Mouse (Mus musculus): ENCODE data around the gene Polr2b. TPM values are rescaled to one million over a fixed set of nuclear protein-coding genes. Genes with fewer than 3 reads are reported as not detected.

Gene Polr2b
- polyA plus RNA-seq, 1 experiment from 2014 or later: 70.0 TPM

- 69% methylated on average over 19 of the region's 19 CpGs for WGBS
- H3K9ac ChIP-seq (ENCODE audit: low read depth, low read length): no peak overlapping the region
- no peak for DNase-seq (ENCODE audit: low spot score)
- no peak overlapping the region for H3K27ac ChIP-seq (ENCODE audit: low read depth, low read length)
- H3K36me3 ChIP-seq (ENCODE audit: control insufficient read depth, insufficient read depth, low read length): no peaks in the 10 kb centered on the region
- ATAC-seq (replicated peaks; ENCODE audit: low FRiP score): no peak
- peaks cover 8% of the 10 kb centered on the region for H3K4me1 ChIP-seq (replicated peaks; ENCODE audit: control insufficient read depth, insufficient read depth, low read length)
- H3K27me3 ChIP-seq (replicated peaks; ENCODE audit: control insufficient read depth, insufficient read depth, low read length): no peaks in the 10 kb centered on the region
- no peak overlapping the region for H3K4me3 ChIP-seq (ENCODE audit: low read depth, low read length)
- no peaks in the 10 kb centered on the region for H3K9me3 ChIP-seq (ENCODE audit: control insufficient read depth, low read length)
- no peak overlapping the region for H3K4me2 ChIP-seq
These were observed 45.6 kb downstream of the Polr2b start for GRCm38 (mm10) chr5:77355307-77356265.

GRCm38 (mm10) chr5:77357405-77358149, 47.6 kb downstream of the Polr2b start:
- H3K4me1 ChIP-seq (replicated peaks; ENCODE audit: control insufficient read depth, insufficient read depth, low read length): peaks cover 8% of the 10 kb centered on the region
- 0 out of 2 replicates have a peak overlapping the region, but pooled peaks have one; percentile 14 for H3K9ac ChIP-seq (ENCODE audit: low read depth, low read length)
- ATAC-seq (replicated peaks; ENCODE audit: low FRiP score): peak; percentile 78
- H3K27me3 ChIP-seq (replicated peaks; ENCODE audit: control insufficient read depth, insufficient read depth, low read length): no peaks in the 10 kb centered on the region
- peak overlapping the region; percentile 48 for H3K4me3 ChIP-seq (ENCODE audit: low read depth, low read length)
- H3K4me2 ChIP-seq: peak overlapping the region; percentile 65
- 15% methylated on average over 22 of the region's 22 CpGs for WGBS
- DNase-seq (ENCODE audit: low spot score): peak; percentile 70
- H3K36me3 ChIP-seq (ENCODE audit: control insufficient read depth, insufficient read depth, low read length): no peaks in the 10 kb centered on the region
- H3K9me3 ChIP-seq (ENCODE audit: control insufficient read depth, low read length): no peaks in the 10 kb centered on the region
- H3K27ac ChIP-seq (ENCODE audit: low read depth, low read length): no peak overlapping the region

GRCm38 (mm10) chr5:77358347-77358746, 48.4 kb downstream of the Polr2b start:
- Histone ChIP-seq H3K9me3 (ENCODE audit: control insufficient read depth, low read length) (no peaks in the 10 kb centered on the region), H3K36me3 (ENCODE audit: control insufficient read depth, insufficient read depth, low read length) (no peaks in the 10 kb centered on the region), H3K9ac (ENCODE audit: low read depth, low read length) (peak overlapping the region; percentile 63), H3K4me2 (peak overlapping the region; percentile 65), H3K27ac (ENCODE audit: low read depth, low read length) (peak overlapping the region; percentile 25; the same call in 1 of the 2 replicates), H3K4me3 (ENCODE audit: low read depth, low read length) (peak overlapping the region; percentile 48), H3K27me3 (replicated peaks; ENCODE audit: control insufficient read depth, insufficient read depth, low read length) (no peaks in the 10 kb centered on the region), H3K4me1 (replicated peaks; ENCODE audit: control insufficient read depth, insufficient read depth, low read length) (peaks cover 8% of the 10 kb centered on the region)
- 3% methylated on average over 10 of the region's 10 CpGs for WGBS
- ATAC-seq (replicated peaks; ENCODE audit: low FRiP score): peak; percentile 16
- peak; percentile 60 for DNase-seq (ENCODE audit: low spot score)

GRCm38 (mm10) chr5:77359971-77360370, 50.0 kb downstream of the Polr2b start:
- Histone ChIP-seq H3K36me3 (ENCODE audit: control insufficient read depth, insufficient read depth, low read length) (no peaks in the 10 kb centered on the region), H3K4me3 (ENCODE audit: low read depth, low read length) (no peak overlapping the region), H3K4me2 (no peak overlapping the region), H3K9me3 (ENCODE audit: control insufficient read depth, low read length) (no peaks in the 10 kb centered on the region), H3K27me3 (replicated peaks; ENCODE audit: control insufficient read depth, insufficient read depth, low read length) (no peaks in the 10 kb centered on the region), H3K27ac (ENCODE audit: low read depth, low read length) (no peak overlapping the region), H3K4me1 (replicated peaks; ENCODE audit: control insufficient read depth, insufficient read depth, low read length) (peaks cover 8% of the 10 kb centered on the region), H3K9ac (ENCODE audit: low read depth, low read length) (no peak overlapping the region)
- 85% methylated on average over 4 of the region's 4 CpGs for WGBS
- DNase-seq (ENCODE audit: low spot score) (no peak), ATAC-seq (replicated peaks; ENCODE audit: low FRiP score) (no peak)

GRCm38 (mm10) chr5:77361006-77361405, 51.1 kb downstream of the Polr2b start:
- ATAC-seq (replicated peaks; ENCODE audit: low FRiP score) (no peak), DNase-seq (ENCODE audit: low spot score) (no peak)
- H3K9me3 ChIP-seq (ENCODE audit: control insufficient read depth, low read length): no peaks in the 10 kb centered on the region
- no peak overlapping the region for H3K4me2 ChIP-seq
- peaks cover 8% of the 10 kb centered on the region for H3K4me1 ChIP-seq (replicated peaks; ENCODE audit: control insufficient read depth, insufficient read depth, low read length)
- H3K36me3 ChIP-seq (ENCODE audit: control insufficient read depth, insufficient read depth, low read length): no peaks in the 10 kb centered on the region
- no peak overlapping the region for H3K27ac ChIP-seq (ENCODE audit: low read depth, low read length)
- no peak overlapping the region for H3K9ac ChIP-seq (ENCODE audit: low read depth, low read length)
- no peak overlapping the region for H3K4me3 ChIP-seq (ENCODE audit: low read depth, low read length)
- 65% methylated on average over 4 of the region's 4 CpGs for WGBS
- H3K27me3 ChIP-seq (replicated peaks; ENCODE audit: control insufficient read depth, insufficient read depth, low read length): no peaks in the 10 kb centered on the region

GRCm38 (mm10) chr5:77362120-77362519, 52.2 kb downstream of the Polr2b start:
- DNase-seq (ENCODE audit: low spot score): no peak
- no peak for ATAC-seq (replicated peaks; ENCODE audit: low FRiP score)
- peaks cover 8% of the 10 kb centered on the region for H3K4me1 ChIP-seq (replicated peaks; ENCODE audit: control insufficient read depth, insufficient read depth, low read length)
- H3K27ac ChIP-seq (ENCODE audit: low read depth, low read length): no peak overlapping the region
- no peak overlapping the region for H3K4me2 ChIP-seq
- no peak overlapping the region for H3K9ac ChIP-seq (ENCODE audit: low read depth, low read length)
- no peaks in the 10 kb centered on the region for H3K9me3 ChIP-seq (ENCODE audit: control insufficient read depth, low read length)
- WGBS: 65% methylated on average over 3 of the region's 3 CpGs
- H3K4me3 ChIP-seq (ENCODE audit: low read depth, low read length): no peak overlapping the region
- no peaks in the 10 kb centered on the region for H3K36me3 ChIP-seq (ENCODE audit: control insufficient read depth, insufficient read depth, low read length)
- no peaks in the 10 kb centered on the region for H3K27me3 ChIP-seq (replicated peaks; ENCODE audit: control insufficient read depth, insufficient read depth, low read length)

GRCm38 (mm10) chr5:77363650-77364049, 53.7 kb downstream of the Polr2b start:
- no peak for ATAC-seq (replicated peaks; ENCODE audit: low FRiP score)
- H3K4me2 ChIP-seq: no peak overlapping the region
- H3K4me3 ChIP-seq (ENCODE audit: low read depth, low read length): no peak overlapping the region
- DNase-seq (ENCODE audit: low spot score): no peak
- H3K27ac ChIP-seq (ENCODE audit: low read depth, low read length): no peak overlapping the region
- H3K27me3 ChIP-seq (replicated peaks; ENCODE audit: control insufficient read depth, insufficient read depth, low read length): no peaks in the 10 kb centered on the region
- H3K36me3 ChIP-seq (ENCODE audit: control insufficient read depth, insufficient read depth, low read length): no peaks in the 10 kb centered on the region
- H3K9me3 ChIP-seq (ENCODE audit: control insufficient read depth, low read length): no peaks in the 10 kb centered on the region
- H3K4me1 ChIP-seq (replicated peaks; ENCODE audit: control insufficient read depth, insufficient read depth, low read length): peaks cover 1% of the 10 kb centered on the region
- 82% methylated on average over 6 of the region's 6 CpGs for WGBS
- no peak overlapping the region for H3K9ac ChIP-seq (ENCODE audit: low read depth, low read length)

GRCm38 (mm10) chr5:77364443-77365038, 54.6 kb downstream of the Polr2b start:
- H3K4me2 ChIP-seq: no peak overlapping the region
- DNase-seq (ENCODE audit: low spot score) (no peak), ATAC-seq (replicated peaks; ENCODE audit: low FRiP score) (no peak)
- no peaks in the 10 kb centered on the region for H3K36me3 ChIP-seq (ENCODE audit: control insufficient read depth, insufficient read depth, low read length)
- H3K4me3 ChIP-seq (ENCODE audit: low read depth, low read length): no peak overlapping the region
- no peaks in the 10 kb centered on the region for H3K27me3 ChIP-seq (replicated peaks; ENCODE audit: control insufficient read depth, insufficient read depth, low read length)
- H3K4me1 ChIP-seq (replicated peaks; ENCODE audit: control insufficient read depth, insufficient read depth, low read length): no peaks in the 10 kb centered on the region
- H3K9me3 ChIP-seq (ENCODE audit: control insufficient read depth, low read length): no peaks in the 10 kb centered on the region
- 97% methylated on average over 3 of the region's 3 CpGs for WGBS
- H3K9ac ChIP-seq (ENCODE audit: low read depth, low read length): no peak overlapping the region
- no peak overlapping the region for H3K27ac ChIP-seq (ENCODE audit: low read depth, low read length)
